Mouse (Mus musculus): Measurements from ENCODE around the gene Hes1.

- TF ChIP-seq CTCF (IDR thresholded peaks at IDR 0.05; ENCODE audit: low read depth, low read length) (no peak), POLR2A (IDR thresholded peaks at IDR 0.05; ENCODE audit: extremely low read depth, insufficient read depth, low read length) (no peak)
These were observed 9.1 kb downstream of the Hes1 start for GRCm38 (mm10) chr16:30073317-30073716.

All from liver, adult 2 months (tissue).